Mouse (Mus musculus): ENCODE results near the gene Pbld1. TPM values are rescaled to one million over a fixed set of nuclear protein-coding genes. Genes with fewer than 3 reads are reported as not detected.

The Pbld1 gene
- polyA plus RNA-seq (2017; shearing (Covaris generic)): 1 to 10 TPM in 1 of 2 experiments, under 1 TPM in 1; 0.16 to 1.7 TPM

DNA sequence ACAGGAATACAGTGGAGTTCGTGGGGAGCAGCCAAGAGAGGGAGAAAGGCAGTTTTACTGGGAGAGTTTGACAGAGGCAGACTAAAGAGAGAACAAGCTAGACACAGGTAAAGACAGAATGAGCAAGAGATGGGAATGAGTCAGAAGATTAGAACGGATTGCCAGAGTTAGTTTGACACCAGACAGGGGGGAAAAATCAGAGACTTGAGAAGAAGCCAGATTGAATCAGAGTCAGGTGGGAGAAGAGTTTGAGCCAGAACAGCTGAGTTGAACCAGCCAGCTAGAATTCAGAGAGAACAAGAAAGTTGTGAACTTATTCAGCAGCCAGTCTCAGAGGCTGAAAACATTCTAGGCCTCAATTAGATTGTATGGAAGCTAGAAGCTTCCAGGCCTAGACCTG is at the start of gene Pbld1:
Pbld1 (plus strand) TSS at position 301 of the 400 bp plus-strand sequence.

DNA sequence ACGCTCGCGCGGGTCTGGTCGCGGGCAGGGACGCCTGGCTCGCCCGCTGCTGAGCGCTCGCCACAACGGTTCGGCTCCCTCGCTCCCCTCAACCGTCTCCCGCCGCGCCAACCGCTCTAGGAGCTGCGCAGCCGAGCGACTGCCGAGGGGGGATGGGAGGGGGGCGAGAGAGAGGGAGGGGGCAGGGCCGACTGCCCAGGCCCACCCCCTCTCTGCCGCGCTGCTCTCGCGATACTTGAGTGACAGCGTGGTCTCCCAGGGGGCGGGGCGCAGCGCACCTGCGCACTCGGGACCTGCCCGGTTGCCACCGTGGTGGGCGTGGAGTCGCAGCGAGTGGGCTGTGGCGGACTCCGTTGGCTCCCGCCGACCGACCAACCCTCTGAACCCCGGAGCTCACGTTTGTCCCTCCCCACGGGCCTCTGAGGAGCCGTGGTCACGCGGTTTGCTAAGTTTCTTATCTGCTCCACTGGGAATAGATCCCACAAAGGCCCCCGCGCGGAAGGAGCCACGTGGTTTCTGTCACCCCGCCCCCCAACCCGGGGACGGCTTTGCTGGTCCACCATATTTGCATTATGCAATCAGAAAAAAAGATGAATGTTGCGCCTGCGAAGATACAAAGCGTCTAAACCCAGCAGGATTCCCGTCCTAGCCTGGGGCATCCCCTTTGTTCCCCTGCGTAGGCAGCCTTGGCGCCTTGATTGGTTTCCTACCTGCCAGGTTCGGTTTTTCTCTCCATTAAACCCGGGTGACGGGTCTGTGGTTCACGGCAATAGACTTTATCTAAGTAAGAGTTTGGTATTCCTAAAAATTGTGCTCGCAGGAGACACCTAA is 36.0 kb upstream of the Pbld1 start, which contains the start of the genes Hnrnph3 and Pbld2:
Hnrnph3 (minus strand) TSS at position 469 of the 831 bp plus-strand sequence.
Pbld2 (plus strand) TSS at position 567 of the 831 bp plus-strand sequence.

DNA sequence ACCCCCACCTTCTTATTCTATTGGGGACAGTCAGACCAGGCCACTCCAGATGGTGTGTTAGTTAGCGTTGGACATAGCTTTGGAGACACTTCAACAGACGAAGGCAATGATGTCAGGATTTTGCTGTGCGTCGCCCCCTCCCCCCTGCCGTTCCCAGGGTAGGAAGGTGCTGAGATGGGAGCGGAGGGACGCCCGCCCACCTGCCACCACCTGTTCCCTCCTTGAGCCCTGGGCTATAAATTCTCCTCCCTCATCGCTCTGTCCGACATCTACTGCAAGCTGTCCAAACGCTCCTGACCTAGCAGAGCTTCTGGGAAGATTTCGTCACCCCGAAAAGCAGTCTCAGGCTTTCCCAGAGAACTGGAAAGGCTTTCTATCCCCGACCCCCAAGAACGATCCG is 39.6 kb downstream of the Pbld1 start, which contains the start of gene Atoh7:
Atoh7 (plus strand) TSS at position 131 of the 400 bp plus-strand sequence.

Other genes with a start within 250 kb of the Pbld1 start
- gene Tet1, start 151.2 kb upstream of the Pbld1 start, polyA plus RNA-seq (2017; shearing (Covaris generic)): 1 to 10 TPM; 5.8 to 7.0 TPM
- 10 to 100 TPM; 12.8 to 14.7 TPM for gene Slc25a16, start 139.5 kb upstream of the Pbld1 start, polyA plus RNA-seq (2017; shearing (Covaris generic))
- gene Dna2, start 113.1 kb upstream of the Pbld1 start, polyA plus RNA-seq (2017; shearing (Covaris generic)): 1 to 10 TPM; 1.3 to 2.9 TPM
- gene Rufy2, start 79.9 kb upstream of the Pbld1 start, polyA plus RNA-seq (2017; shearing (Covaris generic)): 10 to 100 TPM; 41.4 to 55.3 TPM
- gene Hnrnph3, start 35.9 kb upstream of the Pbld1 start, polyA plus RNA-seq (2017; shearing (Covaris generic)): 10 to 100 TPM; 82.5 to 92.5 TPM
- gene Pbld2, start 35.8 kb upstream of the Pbld1 start, polyA plus RNA-seq (2017; shearing (Covaris generic)): under 1 TPM; 0.47 to 0.81 TPM
- not detected for gene Atoh7, start 39.5 kb downstream of the Pbld1 start, polyA plus RNA-seq (2017; shearing (Covaris generic))
- 1 to 10 TPM in 1 of 2 experiments, under 1 TPM in 1; 0.13 to 2.8 TPM for gene Mypn, start 143.8 kb downstream of the Pbld1 start, polyA plus RNA-seq (2017; shearing (Covaris generic))
- gene Herc4, start 183.6 kb downstream of the Pbld1 start, polyA plus RNA-seq (2017; shearing (Covaris generic)): 100 to 1,000 TPM; 109 to 110 TPM